Mouse (Mus musculus) urinary bladder, postnatal 10 days (tissue): ENCODE measurements around the gene Pdk1.
"Not testable (repeated sequence)": the region's sequence is repeated elsewhere in the genome, so short reads cannot be mapped to it uniquely, and the experiment has no call there.

Source experiments
- DNase-seq: peaks from one replicate; pipeline ENCODE4 v3.0.0; 2022; ENCODE audit warnings: low spot score

Pdk1 gene

DNA sequence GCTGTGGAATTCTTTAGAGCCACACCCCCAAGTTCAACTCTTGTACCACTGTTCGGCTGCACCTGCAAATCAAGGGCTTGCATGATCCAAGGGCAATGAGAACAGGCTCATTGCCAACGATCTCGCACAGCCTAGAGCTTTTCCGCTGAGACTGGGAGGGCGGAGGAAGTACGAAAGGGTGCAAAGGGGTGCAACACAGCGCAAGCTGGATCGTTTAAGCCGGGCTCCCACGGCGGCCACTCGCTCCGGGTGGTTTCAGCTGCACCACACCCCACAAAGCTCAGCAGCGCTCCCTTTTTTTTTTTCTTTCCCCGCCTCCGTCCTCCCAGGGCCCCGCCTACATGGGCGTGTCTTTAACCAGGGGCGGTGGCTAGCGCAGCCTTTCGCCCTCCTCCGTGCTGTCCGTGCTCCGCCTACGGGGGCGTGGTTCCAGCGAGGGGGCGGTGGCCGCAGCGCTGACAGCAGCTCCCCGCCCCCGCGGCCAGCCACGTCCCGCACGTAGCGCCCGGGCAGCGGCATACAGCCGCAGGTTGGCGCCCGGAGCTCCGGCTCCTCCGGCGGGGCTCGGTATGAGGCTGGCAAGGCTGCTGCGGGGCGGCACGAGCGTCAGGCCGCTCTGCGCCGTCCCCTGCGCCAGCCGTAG is at the start of gene Pdk1:
Gene Pdk1, plus strand, starts transcription at position 424 of the 643 bp plus-strand sequence.
- DNase-seq = peak; percentile 95

DNA sequence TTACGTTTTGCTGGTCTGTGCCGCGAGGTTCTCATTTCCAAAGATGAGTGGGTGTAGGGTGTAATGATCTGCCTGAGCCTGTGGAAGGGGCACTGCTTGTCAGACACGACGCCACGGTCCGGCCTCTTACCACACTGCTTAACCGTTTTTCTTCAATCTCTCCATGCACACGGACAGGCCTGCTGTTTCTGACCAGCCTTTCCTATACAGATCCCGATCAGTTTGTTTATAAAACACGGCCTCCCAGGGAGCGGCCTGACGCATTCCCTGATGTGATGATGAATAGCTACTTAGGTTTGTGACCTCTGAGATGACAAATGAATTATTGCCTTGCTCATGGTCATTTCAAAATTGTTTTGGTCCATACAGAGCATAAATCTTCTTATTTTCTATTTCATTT is 48.9 kb upstream of the Pdk1 start:
- no peak for DNase-seq

DNA sequence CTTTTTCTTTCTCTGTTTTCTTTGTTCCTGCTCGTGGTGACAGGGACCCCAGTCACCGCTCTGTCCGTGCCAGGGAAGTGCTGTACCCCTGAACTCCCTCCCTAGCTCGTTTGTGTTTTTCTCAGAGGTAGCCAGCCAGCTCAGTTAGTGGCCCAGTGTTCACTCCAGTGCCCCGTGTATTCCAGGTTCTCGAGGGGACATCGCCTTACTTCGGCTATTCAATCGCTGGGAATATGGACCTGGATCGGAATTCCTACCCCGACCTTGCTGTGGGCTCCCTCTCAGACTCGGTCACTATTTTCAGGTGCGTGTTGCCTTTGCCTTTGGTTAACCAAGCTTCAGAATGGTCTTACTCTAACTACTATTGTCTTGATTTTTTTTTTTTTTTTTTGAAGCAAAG is 45.3 kb upstream of the Pdk1 start:
- no peak for DNase-seq

DNA sequence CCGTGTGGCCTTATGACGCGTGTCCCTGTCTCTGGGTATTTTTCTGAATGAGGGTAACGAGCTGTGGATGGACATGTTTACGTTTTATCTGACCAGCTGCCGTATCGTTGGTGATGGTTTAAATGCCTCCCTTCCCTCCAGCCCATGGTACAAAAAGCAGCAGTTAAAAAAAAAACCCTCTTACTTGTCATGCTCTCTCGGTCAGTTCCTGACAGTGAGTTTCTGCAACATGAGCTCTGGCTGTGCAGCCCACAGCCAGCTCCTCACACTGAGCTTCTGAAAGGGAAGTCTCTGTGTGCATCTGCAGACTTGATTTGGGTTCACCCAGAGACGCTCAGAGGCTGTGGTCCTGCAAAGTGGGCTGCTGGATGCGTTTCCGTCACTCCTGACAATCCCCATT is 44.1 kb upstream of the Pdk1 start:
- no peak for DNase-seq

DNA sequence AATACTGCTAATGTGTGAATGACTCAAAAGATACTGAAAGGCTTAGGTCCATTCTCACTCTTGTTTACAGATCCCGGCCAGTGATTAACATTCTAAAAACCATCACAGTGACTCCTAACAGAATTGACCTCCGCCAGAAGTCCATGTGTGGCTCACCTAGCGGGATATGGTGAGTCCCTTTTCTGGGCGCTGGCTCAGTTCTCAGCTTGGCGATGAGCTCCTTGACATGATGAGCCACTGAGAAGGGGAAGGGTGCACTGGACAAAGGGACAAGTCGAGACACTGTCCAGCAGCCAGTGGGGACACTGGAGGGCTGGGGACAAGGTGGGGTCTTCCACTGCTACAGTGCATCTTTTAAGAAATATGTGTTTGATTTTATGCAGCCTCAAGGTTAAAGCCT is 39.4 kb upstream of the Pdk1 start:
- DNase-seq = no peak

DNA sequence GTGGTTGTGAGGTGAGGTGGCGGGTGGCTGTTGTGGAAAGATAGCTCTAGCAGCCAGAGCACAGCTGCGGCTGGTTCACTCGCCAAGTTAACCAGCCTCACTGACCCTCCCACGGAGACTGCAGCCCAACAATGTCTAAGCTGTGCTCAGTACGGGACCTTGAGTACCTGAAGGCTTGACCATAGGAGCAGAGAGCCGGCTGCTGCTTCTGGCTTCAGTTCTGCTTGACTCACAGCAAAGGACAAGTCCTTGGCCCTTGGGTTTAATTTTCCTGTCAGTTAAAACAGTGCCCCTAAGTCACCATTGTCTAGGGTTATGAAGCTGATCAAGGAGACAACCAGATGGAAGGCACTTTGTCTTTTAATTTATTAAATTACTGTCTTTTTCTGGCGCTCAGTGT is 38.7 kb upstream of the Pdk1 start:
- DNase-seq = no peak

DNA sequence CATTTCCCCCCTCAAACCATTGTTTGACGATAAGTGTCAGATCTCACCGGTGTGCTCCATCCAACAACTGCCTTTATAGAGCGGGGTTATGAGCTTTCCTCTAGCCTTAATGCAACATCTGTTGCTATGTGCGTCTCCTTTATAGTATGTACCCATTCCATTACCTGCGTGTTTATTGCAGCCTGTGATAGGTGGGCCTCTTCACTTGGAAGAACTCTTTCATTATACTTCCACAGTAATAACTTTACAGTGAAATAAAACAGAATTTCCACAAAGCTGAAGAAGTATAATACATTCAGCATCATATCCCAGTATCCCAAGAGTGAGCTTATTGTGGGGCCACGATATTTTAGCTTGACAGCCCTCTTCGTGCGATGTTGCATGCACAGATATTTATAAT is 37.5 kb upstream of the Pdk1 start:
- no peak for DNase-seq

DNA sequence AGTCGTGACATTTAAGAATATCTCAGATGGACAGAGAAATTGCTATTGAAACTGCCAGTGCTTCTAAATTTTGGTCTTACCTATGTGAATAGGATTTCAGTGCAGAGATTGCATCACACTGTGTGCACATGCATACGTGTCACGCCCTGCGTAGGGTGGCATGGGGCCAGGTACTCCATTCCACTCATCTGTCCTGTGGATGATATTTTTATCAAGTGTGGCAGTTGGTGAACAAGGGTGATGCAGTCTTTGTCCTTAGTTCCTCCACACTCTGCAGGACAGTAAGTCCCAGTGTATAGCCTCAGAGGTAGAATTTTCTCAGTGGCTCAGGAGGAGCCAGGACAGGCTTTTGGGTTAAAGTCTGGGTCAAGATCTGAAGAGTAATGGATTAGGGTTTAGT is 36.8 kb upstream of the Pdk1 start:
- DNase-seq = no peak

DNA sequence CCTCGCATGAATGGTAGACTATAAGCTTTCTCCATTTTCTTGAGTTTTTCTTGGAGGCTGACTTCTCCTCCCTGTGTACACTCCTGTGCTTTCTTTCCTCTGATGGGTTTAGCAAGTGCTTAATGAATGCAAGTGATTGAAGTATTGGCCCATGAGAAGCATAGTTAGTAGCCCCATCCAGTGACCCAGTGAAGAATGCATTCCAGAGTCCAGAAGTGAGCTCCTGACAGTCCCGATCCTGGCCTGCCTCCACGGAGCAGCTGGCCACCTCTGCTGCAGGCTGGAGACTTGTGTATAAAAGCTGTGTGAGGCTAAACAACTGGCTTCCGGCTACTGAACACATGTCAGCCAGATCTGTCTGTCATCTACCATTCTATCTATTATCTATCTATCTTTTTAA is 35.8 kb upstream of the Pdk1 start:
- no peak for DNase-seq

DNA sequence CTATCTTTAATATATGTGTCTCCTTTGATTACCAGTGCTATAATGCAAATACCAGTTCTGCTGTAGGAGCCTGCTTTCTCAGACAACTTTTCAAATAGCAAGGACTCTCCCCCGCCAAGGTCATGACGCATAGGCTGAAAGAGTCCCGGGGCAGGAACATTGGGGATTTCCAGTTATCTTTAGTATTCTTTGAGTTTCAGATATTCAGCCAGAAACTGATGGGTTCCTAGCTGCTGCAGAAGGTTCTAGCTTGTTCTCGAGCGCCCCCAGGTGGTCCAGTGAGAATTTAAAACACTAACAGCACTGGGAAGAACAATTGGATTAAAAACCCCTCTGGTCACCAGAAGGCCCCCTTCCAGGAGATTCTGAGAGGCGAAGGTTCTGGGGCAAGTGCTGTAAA is 35.2 kb upstream of the Pdk1 start:
- no peak for DNase-seq

DNA sequence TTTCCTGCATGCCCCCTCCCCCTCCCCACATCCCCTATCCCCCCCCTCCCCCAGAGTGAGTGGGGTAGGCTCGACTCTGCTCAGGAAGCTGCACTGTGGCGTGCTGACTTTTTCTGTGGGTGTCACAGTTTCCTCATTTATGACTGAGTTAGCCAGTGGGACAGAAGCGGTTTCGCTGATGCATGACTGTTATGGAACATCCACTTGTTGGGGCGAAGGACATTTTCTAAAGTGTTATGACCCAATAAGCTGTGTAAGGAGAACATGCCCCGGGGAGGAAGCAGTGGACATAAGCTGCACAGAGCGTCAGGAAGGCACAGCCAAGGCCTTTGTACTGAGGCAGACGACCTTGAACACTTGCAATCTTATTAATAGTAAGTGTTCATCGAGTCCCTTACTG is 29.7 kb upstream of the Pdk1 start:
- no peak for DNase-seq

DNA sequence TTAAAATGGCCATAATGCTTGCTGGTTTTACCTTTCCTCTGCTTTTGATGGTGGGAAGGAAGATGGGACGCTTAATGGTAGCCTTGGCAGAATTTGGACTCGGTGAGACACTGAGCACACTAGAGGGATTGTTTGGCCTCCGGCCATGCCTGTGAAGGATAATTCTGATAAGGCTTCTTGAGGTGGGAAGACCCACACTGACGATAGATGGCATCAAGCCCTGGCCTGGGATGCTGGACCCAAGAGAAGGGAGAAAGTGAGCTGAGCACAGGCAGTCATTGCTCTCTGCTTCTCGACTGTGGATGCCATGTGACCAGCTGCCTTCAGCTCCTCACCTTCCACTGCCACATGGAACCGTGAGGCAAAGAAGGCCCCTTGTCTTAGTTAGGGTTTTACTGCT is 28.1 kb upstream of the Pdk1 start:
- no peak for DNase-seq

DNA sequence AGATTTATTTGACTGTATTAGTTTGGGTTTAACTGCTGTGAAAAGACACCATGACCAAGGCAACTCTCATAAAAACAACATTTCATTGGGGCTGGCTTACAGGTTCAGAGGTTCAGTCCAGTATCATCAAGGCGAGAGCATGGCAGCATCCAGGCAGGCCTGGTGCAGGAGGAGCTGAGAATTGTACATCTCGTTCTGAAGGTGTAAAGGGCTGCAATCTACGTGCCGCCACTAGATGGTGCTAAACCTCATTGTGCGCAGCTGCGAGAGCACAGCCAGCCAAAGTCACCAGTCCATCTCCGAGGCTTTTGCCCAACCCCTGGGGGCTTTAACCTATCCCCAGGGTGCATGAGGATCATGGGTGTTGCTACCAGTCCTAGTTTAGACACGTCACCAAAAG is 20.9 kb upstream of the Pdk1 start:
- not testable (repeated sequence) for DNase-seq

DNA sequence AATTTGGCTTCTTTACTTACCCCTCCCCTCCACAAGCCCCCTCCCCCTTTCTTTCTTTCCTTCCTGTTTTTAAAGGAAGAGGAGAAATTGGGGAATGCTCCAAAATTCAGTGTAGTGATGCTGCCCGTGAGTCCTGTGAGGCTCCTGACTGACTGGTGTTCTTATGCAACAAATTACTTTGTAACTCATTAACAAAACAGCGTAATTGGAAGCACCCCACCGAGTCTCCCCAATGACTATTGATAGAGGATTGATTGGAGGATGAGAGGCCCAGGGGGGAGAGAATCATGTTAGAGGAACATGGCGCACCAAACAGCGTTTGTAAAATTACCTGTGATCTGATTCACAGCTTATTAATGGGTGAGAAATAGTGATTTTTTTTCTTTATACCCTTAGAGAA is 17.9 kb upstream of the Pdk1 start:
- no peak for DNase-seq

DNA sequence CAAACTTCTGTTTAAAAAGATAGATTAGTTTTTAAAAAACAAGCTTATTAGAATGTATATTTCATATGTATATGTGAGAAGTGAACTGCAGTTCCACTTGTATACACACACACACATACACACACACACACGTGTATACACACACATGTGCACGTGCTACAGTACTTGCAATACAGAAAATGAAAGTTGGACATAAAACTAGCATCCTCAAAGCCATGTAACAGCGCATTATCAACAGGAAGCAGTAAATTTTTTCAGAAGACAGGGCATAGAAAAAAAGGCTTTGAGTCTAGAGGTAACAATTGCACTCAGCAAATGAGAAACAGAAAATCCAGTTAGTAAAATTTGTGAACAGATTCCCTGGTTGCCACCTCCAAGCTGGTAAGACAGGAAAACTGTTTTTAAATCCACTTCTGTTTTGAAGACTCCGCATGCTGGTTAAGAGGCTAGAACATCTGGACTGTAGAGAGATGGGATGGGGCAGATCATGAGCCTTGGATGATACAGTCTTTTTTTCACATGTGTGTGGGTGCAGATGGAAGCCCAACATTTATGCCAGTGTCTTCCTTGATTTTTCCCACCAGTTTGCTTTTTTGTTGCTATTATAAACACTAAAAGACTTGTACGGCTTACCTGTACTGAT is 9.4 kb upstream of the Pdk1 start:
- no peak for DNase-seq

DNA sequence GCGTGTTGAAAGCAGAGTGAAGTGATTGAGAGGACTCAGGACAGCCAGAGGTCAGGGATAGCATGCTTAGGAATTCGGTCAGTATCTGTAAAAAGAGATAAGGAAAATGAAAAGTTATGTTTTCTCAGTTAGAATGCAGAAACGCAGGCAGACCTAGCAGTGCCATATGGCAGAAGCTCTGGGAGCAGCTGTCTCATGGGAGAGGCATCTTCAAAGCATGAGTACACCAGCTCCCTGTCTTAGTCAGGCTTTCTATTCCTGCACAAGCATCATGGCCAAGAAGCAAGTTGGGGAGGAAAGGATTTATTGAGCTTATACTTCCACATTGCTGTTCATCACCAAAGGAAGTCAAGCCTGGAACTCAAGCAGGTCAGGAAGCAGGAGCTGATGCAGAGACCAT is 8.0 kb upstream of the Pdk1 start:
- DNase-seq = no peak

DNA sequence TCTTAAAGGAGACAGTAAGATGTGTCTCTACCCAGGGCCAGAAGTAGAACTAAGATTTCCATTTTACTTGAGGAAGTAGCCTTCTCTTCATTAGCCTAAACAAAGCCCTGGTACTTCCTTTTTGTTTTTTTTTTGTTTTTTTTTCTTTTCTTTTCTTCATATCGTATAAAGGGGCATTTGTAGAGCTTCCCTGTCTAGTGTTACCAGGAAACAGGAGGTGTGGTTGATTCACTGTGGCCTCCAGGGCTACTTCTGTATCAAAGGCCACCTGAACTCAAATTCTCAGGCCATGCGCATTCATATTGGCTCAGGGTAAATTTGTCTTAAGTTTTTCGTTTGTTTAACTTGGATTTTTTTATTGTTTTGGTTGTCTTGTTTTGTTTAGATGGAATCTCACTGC is 7.1 kb upstream of the Pdk1 start:
- no peak for DNase-seq

DNA sequence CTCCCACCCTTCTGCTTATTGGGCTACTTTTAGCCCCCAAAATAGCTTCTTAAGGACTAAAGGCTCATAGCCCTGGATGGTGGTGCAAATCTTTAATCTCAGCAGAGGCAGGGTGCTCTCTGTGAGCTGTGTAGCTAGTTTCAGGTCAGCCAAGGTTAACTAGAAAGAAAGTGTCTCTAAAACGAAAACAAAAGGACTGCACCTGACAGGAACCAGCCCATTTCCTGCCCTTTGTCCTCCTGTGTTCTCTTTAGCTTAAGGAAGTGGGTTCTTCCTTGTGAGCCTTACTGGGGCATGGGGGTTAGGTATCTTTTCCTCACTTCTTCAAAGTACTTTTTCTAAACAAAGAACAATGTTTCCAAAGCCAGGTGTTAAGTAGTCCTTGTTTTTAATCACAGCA is 6.5 kb upstream of the Pdk1 start:
- DNase-seq = no peak

DNA sequence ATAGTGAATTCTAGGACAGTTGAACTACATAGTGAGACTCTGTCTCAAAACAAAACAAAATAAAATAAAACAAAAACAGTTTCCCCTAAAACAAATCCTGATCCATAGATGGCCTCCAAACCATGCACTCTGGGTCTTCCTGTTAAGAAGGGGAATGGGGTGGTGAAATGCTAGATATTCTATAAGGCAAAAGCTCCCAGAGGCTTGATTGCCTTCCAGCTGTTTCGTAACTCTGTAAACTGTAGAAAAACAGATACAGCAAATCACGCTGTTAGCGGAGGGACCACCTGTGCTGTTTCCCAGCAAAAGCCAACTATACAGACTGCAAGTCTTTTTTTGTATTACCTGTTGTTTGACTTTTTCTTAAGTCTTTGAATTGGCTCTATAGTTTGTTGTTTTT is 6.0 kb upstream of the Pdk1 start:
- DNase-seq = no peak

DNA sequence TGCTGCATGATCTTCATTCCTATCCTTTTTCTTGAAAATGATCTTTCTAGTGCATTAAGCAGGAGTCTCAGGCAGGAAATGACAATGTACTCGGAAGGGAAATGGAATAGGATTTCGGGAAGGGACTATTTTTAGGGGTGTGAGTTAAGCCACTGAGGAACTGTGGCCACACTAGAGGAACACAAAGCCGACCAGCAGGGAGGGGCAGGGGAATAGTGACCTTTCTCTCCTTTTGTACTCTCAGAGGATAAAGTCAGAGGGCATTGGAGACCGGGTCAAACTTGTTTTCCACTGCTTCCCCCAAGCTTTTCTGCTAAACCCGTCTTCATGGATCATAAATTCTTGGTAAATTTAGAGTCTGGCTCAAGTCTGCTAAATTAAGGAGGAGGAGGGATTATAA is 5.5 kb upstream of the Pdk1 start:
- DNase-seq = no peak

DNA sequence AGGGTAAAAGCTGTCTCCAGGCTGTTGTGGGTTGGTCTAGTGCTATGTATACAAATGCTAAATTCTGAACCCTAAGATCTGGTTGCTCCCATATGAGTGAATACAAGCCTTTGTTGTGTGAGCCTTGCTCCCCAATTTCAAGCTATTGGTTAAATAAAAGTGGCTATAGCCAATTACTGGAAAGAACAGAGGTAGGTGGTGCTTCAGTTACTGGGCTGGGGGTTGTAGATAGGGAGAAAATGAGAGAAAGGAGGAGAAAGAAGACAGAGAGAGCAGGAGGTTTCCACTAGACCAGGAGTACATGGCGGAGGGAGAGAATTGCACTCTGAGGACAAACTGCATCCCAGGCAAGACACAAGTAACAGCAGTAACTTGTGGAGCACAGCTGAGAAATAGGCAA is 4.8 kb upstream of the Pdk1 start:
- DNase-seq = no peak

DNA sequence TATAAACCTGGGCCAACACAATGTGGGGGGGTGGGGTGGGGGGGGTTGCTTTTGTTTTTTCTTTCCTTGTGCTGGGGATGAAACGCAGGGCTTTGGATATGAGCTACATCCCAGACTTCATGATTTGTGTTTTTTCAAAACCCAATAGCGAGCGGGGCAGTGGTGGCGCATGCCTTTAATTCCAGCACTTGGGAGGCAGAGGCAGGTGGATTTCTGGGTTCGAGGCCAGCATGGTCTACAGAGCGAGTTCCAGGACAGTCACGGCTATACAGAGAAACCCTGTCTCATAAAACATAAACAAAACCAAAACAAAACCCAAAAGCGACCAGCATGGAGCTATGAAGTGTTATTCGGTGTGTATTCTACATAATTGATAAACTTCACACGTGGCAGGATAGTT is 883 bp upstream of the Pdk1 start:
- DNase-seq = no peak

DNA sequence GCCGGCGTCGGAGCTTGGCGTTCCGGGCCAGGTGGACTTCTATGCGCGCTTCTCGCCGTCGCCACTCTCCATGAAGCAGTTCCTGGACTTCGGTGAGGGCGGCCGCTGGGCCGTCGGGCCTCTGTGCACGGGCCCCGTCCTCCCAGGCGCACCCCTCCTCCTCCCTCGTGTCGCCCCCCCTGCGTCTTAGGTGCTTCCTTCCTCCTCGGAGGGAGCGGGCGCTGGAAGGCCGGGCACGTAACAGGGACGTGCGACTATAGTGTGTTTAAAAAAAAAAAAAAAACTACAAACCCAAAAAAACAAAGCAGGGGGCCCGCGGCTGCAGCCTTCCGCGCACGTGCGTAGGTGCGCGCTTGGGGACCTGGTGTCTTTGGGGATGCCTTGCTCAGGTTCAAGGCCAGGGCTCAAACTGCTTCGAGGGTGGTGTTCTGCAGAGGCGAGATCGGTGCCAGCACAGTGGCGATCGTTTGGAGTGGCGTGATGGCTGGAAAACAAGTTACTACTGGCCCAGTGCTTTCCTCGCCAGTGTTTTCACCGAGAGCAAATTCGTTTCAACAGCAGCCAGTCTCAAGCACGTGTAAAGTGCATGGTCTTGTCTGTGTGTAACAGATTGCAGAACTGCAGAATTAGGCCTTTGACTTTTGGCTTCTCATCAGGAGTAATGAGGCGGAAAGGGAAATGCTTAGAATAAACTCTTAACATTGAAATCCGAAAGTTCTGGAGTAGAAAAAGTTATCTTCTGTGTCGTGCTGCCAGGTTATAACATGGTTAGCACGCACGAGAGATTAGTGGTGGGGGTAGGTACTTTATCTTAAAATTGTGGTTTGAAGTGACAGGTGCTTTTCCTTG is 674 bp downstream of the Pdk1 start:
- DNase-seq = no peak

DNA sequence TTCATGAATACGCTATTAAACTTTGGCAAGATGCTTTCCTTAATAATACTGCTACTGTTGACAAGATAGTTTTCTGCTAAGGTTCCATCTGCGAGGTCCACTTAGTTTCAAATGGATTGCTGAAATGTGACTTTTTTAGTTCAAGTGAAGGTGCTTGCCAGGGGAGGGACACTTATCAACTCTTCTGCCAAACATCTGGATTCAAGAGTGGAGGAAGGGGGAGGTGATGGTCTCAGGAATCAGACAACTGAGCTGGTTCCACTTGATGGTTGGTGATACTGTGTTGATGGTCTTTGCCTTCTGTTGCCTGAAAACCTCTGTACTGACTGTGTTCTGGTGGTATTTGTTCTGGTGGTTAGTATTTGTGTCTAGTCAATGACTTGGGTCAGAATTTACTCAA is 1.4 kb downstream of the Pdk1 start:
- no peak for DNase-seq
